Comparison of ENCODE assay signal across 8 mouse cellular contexts in the genomic region with DNA sequence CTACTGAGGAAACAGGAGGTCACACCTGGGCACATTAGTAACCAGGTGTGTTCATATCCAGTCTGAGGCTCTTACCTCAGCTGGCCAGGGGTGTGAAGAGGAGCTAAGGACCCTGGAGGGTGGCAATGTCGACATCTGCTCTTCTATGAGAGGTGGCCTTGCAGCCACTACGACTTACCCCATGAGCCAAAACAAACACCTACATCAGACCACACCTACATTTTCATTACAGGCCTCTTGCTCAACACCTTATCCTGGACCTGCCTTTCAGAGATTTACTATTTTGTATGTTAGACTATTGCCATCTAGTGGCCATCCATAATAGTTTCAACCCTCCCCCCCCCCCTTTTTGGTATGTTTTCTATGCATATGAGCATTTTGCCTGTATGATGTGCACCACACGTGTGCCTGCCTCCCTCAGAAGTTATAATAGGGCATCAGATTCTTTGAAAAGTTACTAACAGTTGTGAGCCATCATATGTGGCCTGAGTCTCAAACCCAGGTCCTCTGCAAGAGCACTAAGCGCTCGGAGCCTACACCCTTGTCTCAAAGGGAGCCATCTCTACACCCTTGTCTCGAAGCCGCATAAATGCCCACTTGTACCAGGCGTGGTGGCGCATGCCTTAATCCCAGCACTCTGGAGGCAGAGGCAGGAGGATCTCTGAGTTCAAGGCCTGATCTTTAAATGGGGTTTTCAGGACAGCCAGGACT.
DNase-seq lines count a peak whose midpoint lies in the region; ATAC-seq and TF ChIP-seq lines count a peak whose summit lies in the region.

No protein-coding gene starts in this region.

- no peak overlapping the region for H3K4me2 ChIP-seq in forebrain, embryonic 15.5 days (replicated peaks)
- H3K4me2 ChIP-seq in stomach, embryonic 14.5 days (replicated peaks; ENCODE audit: low read depth, low read length): no peak overlapping the region

- peak; percentile 58 for TF ChIP-seq CTCF in heart, adult 2 months (IDR thresholded peaks at IDR 0.05)
- no peak for TF ChIP-seq CTCF in lung, adult 2 months (IDR thresholded peaks at IDR 0.05; ENCODE audit: insufficient read depth, low read length)

- no peaks in the 10 kb centered on the region for H3K36me3 ChIP-seq in heart, adult 2 months (ENCODE audit: control insufficient read depth, insufficient read depth, low read length)
- no peaks in the 10 kb centered on the region for H3K36me3 ChIP-seq in heart, embryonic 10.5 days
- no peaks in the 10 kb centered on the region for H3K36me3 ChIP-seq in forebrain, embryonic 15.5 days
- H3K36me3 ChIP-seq in stomach, embryonic 14.5 days (ENCODE audit: control insufficient read depth, insufficient read depth, low read length): no peaks in the 10 kb centered on the region

- no peak for TF ChIP-seq POLR2A in heart, adult 2 months (IDR thresholded peaks at IDR 0.05; ENCODE audit: insufficient read depth, low read depth, low read length)
- no peak for TF ChIP-seq POLR2A in lung, adult 2 months (IDR thresholded peaks at IDR 0.05; ENCODE audit: borderline replicate concordance, extremely low read depth, low read depth, low read length)

- TF ChIP-seq EP300 in heart, adult 2 months (IDR thresholded peaks at IDR 0.05; ENCODE audit: insufficient read depth, low read depth, low read length): no peak

- H3K4me3 ChIP-seq in heart, adult 2 months: no peak overlapping the region
- no peak overlapping the region for H3K4me3 ChIP-seq in heart, embryonic 10.5 days
- no peak overlapping the region for H3K4me3 ChIP-seq in forebrain, embryonic 15.5 days
- no peak overlapping the region for H3K4me3 ChIP-seq in lung, adult 2 months (replicated peaks; ENCODE audit: extremely low read depth, low read depth, low read length)
- no peak overlapping the region for H3K4me3 ChIP-seq in stomach, embryonic 14.5 days (ENCODE audit: low read depth, low read length)

- H3K9ac ChIP-seq in heart, adult 2 months (ENCODE audit: low read depth, low read length): no peak overlapping the region
- no peak overlapping the region for H3K9ac ChIP-seq in forebrain, embryonic 15.5 days (replicated peaks)
- H3K9ac ChIP-seq in stomach, embryonic 14.5 days (replicated peaks; ENCODE audit: low read depth, low read length): no peak overlapping the region

- peak; percentile 85 for ATAC-seq in forebrain, embryonic 15.5 days (replicated peaks)
- peak; percentile 49; the same call in 1 of the 2 replicates for ATAC-seq in stomach, embryonic 14.5 days (ENCODE audit: insufficient number of reproducible peaks, insufficient read depth, low FRiP score, low read depth)

- intact Hi-C loops in heart, adult 2 months (cut with DNase I): loop anchor here (2.0 kb wide), 1 partner anchor 1513 kb away; no protein-coding TSS in a partner anchor

- H3K79me2 ChIP-seq in heart, adult 2 months (replicated peaks; ENCODE audit: control insufficient read depth, insufficient read depth, low read length): no peaks in the 10 kb centered on the region

- no peaks in the 10 kb centered on the region for H3K4me1 ChIP-seq in heart, adult 2 months (ENCODE audit: control insufficient read depth, insufficient read depth, low read length)
- 0 out of 2 replicates have a peak, but pooled peaks cover 5% of the 10 kb centered on the region for H3K4me1 ChIP-seq in heart, embryonic 10.5 days
- H3K4me1 ChIP-seq in forebrain, embryonic 15.5 days: no peaks in the 10 kb centered on the region
- no peaks in the 10 kb centered on the region for H3K4me1 ChIP-seq in lung, adult 2 months (ENCODE audit: control insufficient read depth, insufficient read depth, low read length)
- no peaks in the 10 kb centered on the region for H3K4me1 ChIP-seq in stomach, embryonic 14.5 days (ENCODE audit: control insufficient read depth, insufficient read depth, low read length)

- WGBS in heart, adult 2 months: 57% methylated on average over 9 of the region's 9 CpGs
- WGBS in heart, embryonic 10.5 days: 65% methylated on average over 9 of the region's 9 CpGs
- 59% methylated on average over 9 of the region's 9 CpGs for WGBS in forebrain, embryonic 15.5 days
- WGBS in lung, adult 2 months: 60% methylated on average over 9 of the region's 9 CpGs
- WGBS in stomach, embryonic 14.5 days: 67% methylated on average over 9 of the region's 9 CpGs

- no peak overlapping the region for H3K27ac ChIP-seq in heart, adult 2 months
- H3K27ac ChIP-seq in heart, embryonic 10.5 days: no peak overlapping the region
- no peak overlapping the region for H3K27ac ChIP-seq in forebrain, embryonic 15.5 days (replicated peaks)
- no peak overlapping the region for H3K27ac ChIP-seq in stomach, embryonic 14.5 days (ENCODE audit: low read length)

- no peak for DNase-seq in heart, adult 2 months
- no peak for DNase-seq in heart, embryonic 10.5 days (ENCODE audit: low spot score)
- peak; percentile 19 for DNase-seq in ES-CJ7 (ENCODE audit: low read depth, low spot score)
- peak; percentile 63 for DNase-seq in lung, adult 2 months
- DNase-seq in gastrocnemius, postnatal 4 days (ENCODE audit: low spot score in 2 of 2): no peak
- DNase-seq in c-Kit-positive CD71-positive TER-119-positive erythroid progenitor cells, embryonic 14.5 days (ENCODE audit: low spot score): no peak

- H3K27me3 ChIP-seq in heart, adult 2 months (ENCODE audit: control insufficient read depth, insufficient read depth, low read length): no peaks in the 10 kb centered on the region
- peaks cover 17% of the 10 kb centered on the region; the same call in 1 of the 2 replicates for H3K27me3 ChIP-seq in heart, embryonic 10.5 days (ENCODE audit: insufficient read depth, poor library complexity, severe bottlenecking)
- peaks cover 4% of the 10 kb centered on the region; the same call in 1 of the 2 replicates for H3K27me3 ChIP-seq in forebrain, embryonic 15.5 days
- no peaks in the 10 kb centered on the region for H3K27me3 ChIP-seq in stomach, embryonic 14.5 days (ENCODE audit: control insufficient read depth, insufficient read depth, low read length)

- H3K9me3 ChIP-seq in heart, embryonic 10.5 days: no peaks in the 10 kb centered on the region
- H3K9me3 ChIP-seq in forebrain, embryonic 15.5 days: no peaks in the 10 kb centered on the region
- no peaks in the 10 kb centered on the region for H3K9me3 ChIP-seq in stomach, embryonic 14.5 days (ENCODE audit: control insufficient read depth, low read depth, low read length)

Comparison
In these comparisons a context has a peak if more than half of its experiments do, and no peak if none do; other contexts are left out.
1. DNase-seq: peak in ES-CJ7 (single experiment) and lung, adult 2 months (single experiment); none in heart, adult 2 months (0 of 2), heart, embryonic 10.5 days (single experiment), gastrocnemius, postnatal 4 days (0 of 2) and c-Kit-positive CD71-positive TER-119-positive erythroid progenitor cells, embryonic 14.5 days (single experiment).